Mouse (Mus musculus) adrenal gland, postnatal 10 days (tissue): ENCODE results near the gene Cfap97d2. TPM values are rescaled to one million over a fixed set of nuclear protein-coding genes. Genes with fewer than 3 reads are reported as not detected.
"Not testable (repeated sequence)": the region's sequence is repeated elsewhere in the genome, so short reads cannot be mapped to it uniquely, and the experiment has no call there.

Experiments
- DNase-seq: peaks from one replicate; pipeline ENCODE4 v3.0.0; 2021; ENCODE audit warnings: mixed read lengths
- total RNA-seq, 2 experiments: library from RNA; stranded (reverse); gene quantifications; 2 replicates each; pipeline ENCODE4 v1.2.3; 2021

Gene Cfap97d2
- total RNA-seq, 2 experiments from 2014 or later, result 0.30 TPM; not detected in 1

- not testable (repeated sequence) for DNase-seq
Measured at GRCm38 (mm10) chr8:13746212-13746611, 40.5 kb downstream of the Cfap97d2 start.

GRCm38 (mm10) chr8:13747626-13748025 is 41.9 kb downstream of the Cfap97d2 start:
- no peak for DNase-seq

- peak; percentile 89 for DNase-seq
Measured at GRCm38 (mm10) chr8:13753680-13754079, 48.0 kb downstream of the Cfap97d2 start.

- no peak for DNase-seq
Measured at GRCm38 (mm10) chr8:13756480-13756879, 50.8 kb downstream of the Cfap97d2 start.

GRCm38 (mm10) chr8:13756982-13757804 is 51.5 kb downstream of the Cfap97d2 start, which contains the start of gene Cdc16:
Gene Cdc16, plus strand, starts transcription at chr8:13757676.
- DNase-seq, result peak; percentile 95

- peak; percentile 59 for DNase-seq
Measured at GRCm38 (mm10) chr8:13757805-13758727, 52.4 kb downstream of the Cfap97d2 start.

GRCm38 (mm10) chr8:13769206-13769605 is 63.5 kb downstream of the Cfap97d2 start:
- no peak for DNase-seq

- DNase-seq, result no peak
Measured at GRCm38 (mm10) chr8:13780536-13780935, 74.8 kb downstream of the Cfap97d2 start.

GRCm38 (mm10) chr8:13785250-13785763 is 79.6 kb downstream of the Cfap97d2 start, which contains the start of gene Upf3a:
Gene Upf3a, plus strand, starts transcription at chr8:13785615.
- peak; percentile 94 for DNase-seq

- DNase-seq, result peak; percentile 99
Measured at GRCm38 (mm10) chr8:13785764-13786299, 80.1 kb downstream of the Cfap97d2 start.

- DNase-seq, result no peak
Measured at GRCm38 (mm10) chr8:13789606-13790005, 83.9 kb downstream of the Cfap97d2 start.

Other genes with a start within 250 kb of the Cfap97d2 start
- gene Gas6, start 211.4 kb upstream of the Cfap97d2 start, total RNA-seq, result 10 to 100 TPM; 98.1 to 99.0 TPM
- not detected for gene 1700029H14Rik, start 143.4 kb upstream of the Cfap97d2 start, total RNA-seq
- 10 to 100 TPM; 32.5 to 39.5 TPM for gene Rasa3, start 28.3 kb upstream of the Cfap97d2 start, total RNA-seq
- gene Cdc16, start 51.8 kb downstream of the Cfap97d2 start, total RNA-seq, result 10 to 100 TPM; 55.0 to 58.2 TPM
- gene Upf3a, start 79.7 kb downstream of the Cfap97d2 start, total RNA-seq, result 10 to 100 TPM; 27.2 to 30.0 TPM
- gene AF366264, start 132.5 kb downstream of the Cfap97d2 start, total RNA-seq, result not detected
- 10 to 100 TPM; 20.6 to 21.2 TPM for gene Champ1, start 163.8 kb downstream of the Cfap97d2 start, total RNA-seq
- gene Coprs, start 184.4 kb downstream of the Cfap97d2 start, total RNA-seq, result 10 to 100 TPM; 11.1 to 13.4 TPM